Mouse (Mus musculus) splenic B cell, adult 2 months (primary cell): ENCODE results near the gene Traf6.
"Not testable (repeated sequence)": the region's sequence is repeated elsewhere in the genome, so short reads cannot be mapped to it uniquely, and the experiment has no call there.

Experiments
- DNase-seq: peaks from one replicate; pipeline ENCODE4 v3.0.0-alpha.2; 2011; ENCODE audit warnings: low read depth, low spot score
- H3K27me3 ChIP-seq: 2 replicates; pipeline ENCODE4 v1.6.1; 2012; ENCODE audit warnings: mild to moderate bottlenecking, low read length, moderate library complexity, mixed read lengths; ENCODE audit not compliant: control insufficient read depth, poor library complexity, insufficient read depth, severe bottlenecking
- H3K36me3 ChIP-seq: 2 replicates; pipeline ENCODE4 v1.6.1; 2012; ENCODE audit warnings: mild to moderate bottlenecking, low read length, moderate library complexity, mixed read lengths; ENCODE audit not compliant: control insufficient read depth, poor library complexity, insufficient read depth, severe bottlenecking

The Traf6 gene

GRCm38 (mm10) chr2:101722370-101723332 is 44.4 kb downstream of the Traf6 start:
- no peaks in the 10 kb centered on the region for H3K36me3 ChIP-seq
- DNase-seq, result no peak
- H3K27me3 ChIP-seq, result no peaks in the 10 kb centered on the region; the same call in 1 of the 2 replicates

- no peaks in the 10 kb centered on the region for H3K36me3 ChIP-seq
- no peaks in the 10 kb centered on the region; the same call in 1 of the 2 replicates for H3K27me3 ChIP-seq
- no peak for DNase-seq
These were observed 45.2 kb downstream of the Traf6 start for GRCm38 (mm10) chr2:101723333-101723881.

- no peak for DNase-seq
- Histone ChIP-seq H3K27me3 (no peaks in the 10 kb centered on the region), H3K36me3 (no peaks in the 10 kb centered on the region)
These were observed 49.6 kb downstream of the Traf6 start for GRCm38 (mm10) chr2:101727787-101728186.

GRCm38 (mm10) chr2:101729472-101729871 is 51.2 kb downstream of the Traf6 start:
- Histone ChIP-seq H3K36me3 (no peaks in the 10 kb centered on the region), H3K27me3 (no peaks in the 10 kb centered on the region)
- no peak for DNase-seq

GRCm38 (mm10) chr2:101730972-101731371 is 52.7 kb downstream of the Traf6 start:
- no peak for DNase-seq
- no peaks in the 10 kb centered on the region for H3K27me3 ChIP-seq
- no peaks in the 10 kb centered on the region for H3K36me3 ChIP-seq

GRCm38 (mm10) chr2:101732777-101733210 is 54.6 kb downstream of the Traf6 start:
- H3K27me3 ChIP-seq, result no peaks in the 10 kb centered on the region
- no peaks in the 10 kb centered on the region for H3K36me3 ChIP-seq
- DNase-seq, result peak; percentile 89

- DNase-seq, result no peak
- H3K36me3 ChIP-seq, result no peaks in the 10 kb centered on the region
- H3K27me3 ChIP-seq, result no peaks in the 10 kb centered on the region
These were observed 55.3 kb downstream of the Traf6 start for GRCm38 (mm10) chr2:101733564-101733963.

GRCm38 (mm10) chr2:101739914-101740313 is 61.7 kb downstream of the Traf6 start:
- Histone ChIP-seq H3K36me3 (no peaks in the 10 kb centered on the region), H3K27me3 (no peaks in the 10 kb centered on the region)
- DNase-seq, result no peak

- DNase-seq, result no peak
- no peaks in the 10 kb centered on the region for H3K27me3 ChIP-seq
- no peaks in the 10 kb centered on the region for H3K36me3 ChIP-seq
These were observed 63.4 kb downstream of the Traf6 start for GRCm38 (mm10) chr2:101741653-101742052.

GRCm38 (mm10) chr2:101742072-101742860 is 64.0 kb downstream of the Traf6 start:
- Histone ChIP-seq H3K27me3 (no peaks in the 10 kb centered on the region), H3K36me3 (no peaks in the 10 kb centered on the region)
- DNase-seq, result no peak

- DNase-seq, H3K36me3 ChIP-seq, H3K27me3 ChIP-seq: not testable (repeated sequence)
These were observed 67.4 kb downstream of the Traf6 start for GRCm38 (mm10) chr2:101745656-101746055.

- DNase-seq, result no peak
These were observed 68.3 kb downstream of the Traf6 start for GRCm38 (mm10) chr2:101746537-101746936.

More at GRCm38 (mm10) chr2:101746537-101746936, 68.3 kb downstream of the Traf6 start:
- H3K27me3 ChIP-seq, result no peaks in the 10 kb centered on the region
- H3K36me3 ChIP-seq, result no peaks in the 10 kb centered on the region
